Mouse (Mus musculus): ENCODE measurements around the gene Golga4.

The Golga4 gene

DNA sequence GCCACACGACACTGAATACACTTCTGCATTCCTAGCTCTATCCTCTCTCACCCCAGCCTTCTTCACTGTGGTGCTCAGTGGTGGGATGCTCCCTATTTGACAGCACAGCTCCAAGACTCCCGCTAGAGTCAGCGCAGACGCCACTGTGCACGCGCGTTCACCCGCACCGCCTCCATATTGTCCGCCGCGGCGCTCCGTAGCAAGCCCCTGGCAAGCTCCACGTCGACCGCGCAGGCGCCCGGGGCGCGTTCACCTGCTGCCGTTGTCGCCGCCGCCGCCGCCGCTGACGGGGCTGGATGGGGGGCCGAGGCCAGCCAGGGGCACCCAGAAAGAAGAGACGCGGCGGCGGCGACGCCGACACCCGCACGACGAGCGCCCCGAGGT is at the start of gene Golga4:
Gene Golga4, plus strand, starts transcription at position 248 of the 384 bp plus-strand sequence.
- DNase-seq (ENCODE audit: low read depth, low spot score), result peak; percentile 70

DNA sequence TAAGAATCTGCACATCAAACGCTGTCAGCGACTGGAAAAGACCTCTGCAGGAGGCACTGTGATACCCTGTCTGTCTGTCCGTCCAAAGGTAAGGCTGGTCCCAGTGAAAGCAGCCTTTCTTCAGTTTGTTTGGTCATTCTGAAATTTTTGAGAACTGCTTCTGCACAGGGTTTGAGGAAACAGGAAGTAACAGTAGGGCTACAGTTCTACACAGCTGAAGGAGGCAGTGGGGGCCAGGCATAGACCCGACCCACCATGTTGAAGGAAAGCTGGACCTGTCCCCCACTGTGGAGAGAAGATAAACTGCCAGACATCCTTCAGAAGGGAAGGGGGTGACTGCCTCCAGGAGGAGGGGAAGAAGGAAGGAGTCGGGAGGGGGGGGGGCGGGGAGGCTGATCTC is 49.7 kb upstream of the Golga4 start:
- no peak for DNase-seq (ENCODE audit: low read depth, low spot score)

DNA sequence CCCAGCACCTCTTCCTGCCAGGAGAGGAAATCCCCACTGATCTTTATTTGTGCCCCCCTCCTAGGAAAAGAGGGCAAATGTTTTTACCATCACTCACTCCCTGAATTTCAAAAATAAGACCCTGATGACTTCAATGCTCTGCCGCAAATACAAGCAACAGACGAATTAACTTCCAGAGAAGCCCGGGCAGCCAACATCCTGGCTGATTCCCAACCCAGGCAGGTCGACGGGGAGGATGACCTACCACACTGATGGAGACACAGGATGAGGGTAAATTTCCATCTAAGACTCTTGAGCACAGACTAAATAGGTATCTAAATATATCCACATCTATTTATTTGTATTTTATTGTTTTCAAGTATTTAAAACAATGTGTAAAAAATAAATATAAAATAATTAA is 48.0 kb upstream of the Golga4 start:
- no peak for DNase-seq (ENCODE audit: low read depth, low spot score)

DNA sequence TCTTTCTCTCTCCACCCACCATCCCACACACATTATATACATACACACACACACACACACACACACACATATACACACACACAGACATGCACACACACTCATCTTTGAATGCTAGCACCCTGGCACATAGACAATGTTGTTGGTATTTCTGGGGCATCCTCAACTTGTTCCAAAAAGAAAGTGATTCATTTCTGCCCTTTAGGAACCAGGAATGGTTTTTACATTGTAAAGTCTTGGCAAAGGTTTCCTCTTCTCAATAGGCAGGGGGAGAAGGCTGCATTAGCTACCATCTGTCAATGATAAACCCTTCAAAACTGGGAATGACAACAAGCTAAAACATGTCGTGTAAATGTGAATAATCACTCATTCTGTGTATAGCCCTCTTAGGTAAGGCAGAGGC is 42.0 kb upstream of the Golga4 start:
- no peak for DNase-seq (ENCODE audit: low read depth, low spot score)

DNA sequence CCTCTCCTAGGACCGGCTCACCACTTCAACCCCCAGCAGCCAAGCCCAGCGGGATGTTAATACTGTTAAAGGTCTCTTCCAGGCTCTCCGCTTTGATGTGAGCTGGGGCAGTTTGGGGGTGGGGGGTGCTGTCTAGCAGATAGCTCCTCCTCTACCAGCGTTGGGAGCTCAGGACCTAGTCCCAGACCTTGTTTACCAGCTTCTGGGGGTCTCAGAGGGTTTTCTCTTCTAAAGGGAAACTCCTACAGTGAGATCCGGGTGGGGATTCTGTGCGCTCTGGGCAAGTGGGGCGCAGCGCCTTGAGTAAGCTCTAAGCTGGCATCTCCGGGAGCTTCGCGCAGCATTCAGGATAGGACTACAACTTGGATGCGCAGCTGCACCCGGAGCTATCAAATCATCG is 37.8 kb upstream of the Golga4 start:
- DNase-seq (ENCODE audit: low read depth, low spot score), result no peak

DNA sequence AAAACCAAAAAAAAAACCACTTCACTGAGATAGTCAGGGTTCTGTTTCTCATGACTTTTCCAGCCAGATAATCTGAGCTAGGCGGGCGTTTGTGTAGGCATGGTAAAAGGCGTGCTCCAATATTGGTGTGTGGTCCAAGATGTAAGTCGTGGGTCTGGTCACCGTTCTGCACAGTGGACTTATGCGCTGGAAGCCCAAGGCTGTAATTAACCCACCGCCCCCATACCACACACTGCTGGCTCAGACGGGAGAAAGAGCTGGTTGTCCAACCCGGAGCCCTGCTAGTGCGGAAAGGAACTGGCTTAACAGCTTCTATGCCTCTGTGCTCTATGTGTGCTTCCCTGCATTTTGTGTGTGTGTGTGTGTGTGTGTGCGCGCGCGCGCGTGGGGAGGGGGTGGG is 36.8 kb upstream of the Golga4 start:
- DNase-seq (ENCODE audit: low read depth, low spot score), result no peak

DNA sequence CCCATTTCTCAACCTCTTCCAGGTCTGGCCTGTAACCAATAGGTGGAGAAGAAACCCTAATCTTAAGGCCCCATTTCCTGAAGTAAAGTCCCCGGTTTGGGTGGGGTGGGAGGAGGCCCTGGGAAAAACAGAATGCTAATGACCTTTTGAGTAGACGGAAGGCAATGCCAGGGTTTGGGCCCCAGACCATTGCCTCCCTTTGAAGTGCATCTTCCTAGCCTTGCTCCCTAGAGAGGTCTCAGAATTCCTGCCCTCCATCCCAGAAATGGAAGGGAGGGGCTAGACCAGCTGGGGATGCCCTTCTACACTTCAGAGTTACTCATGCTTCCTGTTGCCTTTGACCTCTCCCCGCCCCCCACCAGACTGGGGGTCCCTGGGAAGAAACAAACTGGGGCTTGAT is 34.8 kb upstream of the Golga4 start:
- no peak for DNase-seq (ENCODE audit: low read depth, low spot score)

DNA sequence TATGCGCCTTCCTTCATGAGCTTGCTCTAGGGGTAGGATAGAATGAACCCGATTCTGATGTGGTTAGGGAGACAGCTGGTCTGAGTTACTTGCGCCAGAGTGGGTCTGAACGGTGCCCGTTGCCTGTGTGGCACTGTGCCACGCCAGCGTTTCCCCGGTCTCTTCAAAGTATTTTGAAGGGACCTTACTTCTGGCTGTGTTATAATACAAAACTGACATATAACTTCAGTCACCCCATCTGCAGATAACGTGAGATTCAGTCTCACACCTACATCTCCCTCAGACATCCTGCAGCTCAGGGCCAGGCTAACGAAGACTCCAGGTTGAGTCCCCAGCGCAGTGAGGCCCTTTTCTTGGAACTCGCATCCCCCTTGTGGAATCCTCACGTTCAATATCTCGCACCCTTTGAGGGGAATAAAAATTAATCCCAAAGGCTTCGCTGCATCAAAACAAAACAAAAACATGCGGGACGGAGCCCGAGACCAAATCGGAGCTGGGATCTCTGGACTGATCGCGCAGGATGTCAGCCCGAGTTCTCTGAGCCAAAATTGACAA is 29.8 kb upstream of the Golga4 start:
- no peak for DNase-seq (ENCODE audit: low read depth, low spot score)

DNA sequence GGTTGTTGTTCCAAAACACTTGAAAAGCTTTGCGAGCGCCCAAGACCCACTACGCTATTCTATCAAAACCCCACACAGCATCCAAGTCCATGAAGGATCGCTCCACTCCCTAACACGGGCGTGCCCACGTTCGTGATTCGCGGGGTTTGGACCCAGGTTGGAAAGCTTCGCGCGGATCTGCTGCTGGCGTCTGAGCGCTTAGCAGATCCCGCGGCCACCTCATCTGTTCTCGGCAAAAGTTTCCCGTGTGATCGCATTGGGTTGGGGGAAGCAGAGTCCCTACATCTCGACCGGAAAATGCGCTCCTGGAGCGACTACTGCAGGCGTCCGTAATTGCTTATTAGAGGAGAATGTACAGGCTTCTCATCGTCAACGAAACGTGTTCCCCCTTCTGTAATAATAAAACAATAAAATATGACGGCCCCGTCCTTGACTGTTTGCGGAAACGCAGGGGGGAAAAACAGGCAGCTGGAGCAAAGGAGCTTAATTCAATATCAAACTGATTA is 29.2 kb upstream of the Golga4 start:
- DNase-seq (ENCODE audit: low read depth, low spot score), result no peak

DNA sequence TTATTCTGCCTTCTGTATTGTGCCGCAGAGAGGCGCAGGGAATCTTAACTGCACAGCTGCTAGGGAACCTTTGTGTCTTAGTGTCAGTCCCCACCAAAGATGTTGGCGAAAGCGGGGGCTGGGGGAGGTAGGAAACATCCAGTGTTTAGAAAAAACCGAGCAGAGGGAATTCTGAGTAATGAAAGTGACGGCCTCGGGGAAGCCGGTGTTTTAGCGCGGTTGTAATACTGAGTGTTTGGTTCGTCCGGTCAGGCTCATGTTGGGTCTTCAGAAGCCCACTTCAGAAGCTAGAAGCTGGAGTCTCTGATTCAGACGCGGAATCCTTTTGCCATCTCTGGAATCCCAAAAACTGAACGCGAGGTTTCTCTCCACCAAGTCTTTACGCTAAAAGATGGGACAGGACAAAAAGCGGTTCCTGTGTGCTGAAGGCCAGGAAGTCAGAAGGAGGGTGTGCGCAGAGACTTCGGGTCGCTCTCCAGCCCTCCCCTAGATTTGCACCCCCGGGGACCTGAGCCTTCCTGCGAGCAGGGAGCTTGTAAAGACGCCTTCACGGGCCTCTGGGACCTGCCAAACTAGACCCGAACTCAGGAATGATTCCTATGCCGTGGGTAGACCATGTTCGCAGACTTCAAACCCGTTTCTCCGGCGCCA is 28.7 kb upstream of the Golga4 start:
- no peak for DNase-seq (ENCODE audit: low read depth, low spot score)

DNA sequence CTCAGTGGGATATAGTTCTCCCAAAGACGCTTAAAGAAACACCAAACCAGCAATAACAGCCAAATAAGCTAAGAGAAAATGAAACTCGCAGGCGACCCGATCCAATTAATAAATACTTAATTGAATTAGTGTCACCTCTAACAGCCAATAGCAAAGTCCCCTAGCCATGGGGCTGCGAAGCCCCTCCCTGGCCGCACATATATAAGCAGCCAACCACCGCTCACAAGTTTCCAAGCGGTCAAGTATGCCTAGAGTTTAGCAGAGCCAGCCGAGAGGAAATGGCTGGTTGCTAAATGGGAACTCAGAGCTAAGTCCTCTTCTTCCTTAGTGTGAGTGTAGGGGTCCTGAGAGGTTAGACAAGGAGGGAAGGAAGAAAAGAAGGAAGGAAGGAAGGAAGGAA is 28.1 kb upstream of the Golga4 start, which contains the start of gene Eomes:
Gene Eomes, plus strand, starts transcription at position 252 of the 400 bp plus-strand sequence.
- no peak for DNase-seq (ENCODE audit: low read depth, low spot score)

DNA sequence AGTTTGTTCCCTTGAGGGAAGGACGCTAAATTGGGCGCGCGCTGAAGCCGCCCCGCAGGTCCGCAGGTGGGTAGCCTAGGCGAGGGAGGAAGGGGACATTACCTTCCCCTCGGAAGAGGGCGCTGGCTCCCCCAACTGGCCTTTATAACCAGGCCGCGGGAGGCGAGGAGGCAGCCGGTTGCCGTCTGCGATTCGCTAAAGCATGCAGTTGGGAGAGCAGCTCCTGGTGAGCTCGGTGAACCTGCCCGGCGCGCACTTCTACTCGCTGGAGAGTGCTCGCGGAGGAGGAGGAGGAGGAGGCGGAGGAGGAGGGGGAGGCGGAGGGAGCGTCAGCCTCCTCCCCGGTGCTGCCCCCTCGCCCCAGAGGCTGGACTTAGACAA is 27.6 kb upstream of the Golga4 start:
- no peak for DNase-seq (ENCODE audit: low read depth, low spot score)

DNA sequence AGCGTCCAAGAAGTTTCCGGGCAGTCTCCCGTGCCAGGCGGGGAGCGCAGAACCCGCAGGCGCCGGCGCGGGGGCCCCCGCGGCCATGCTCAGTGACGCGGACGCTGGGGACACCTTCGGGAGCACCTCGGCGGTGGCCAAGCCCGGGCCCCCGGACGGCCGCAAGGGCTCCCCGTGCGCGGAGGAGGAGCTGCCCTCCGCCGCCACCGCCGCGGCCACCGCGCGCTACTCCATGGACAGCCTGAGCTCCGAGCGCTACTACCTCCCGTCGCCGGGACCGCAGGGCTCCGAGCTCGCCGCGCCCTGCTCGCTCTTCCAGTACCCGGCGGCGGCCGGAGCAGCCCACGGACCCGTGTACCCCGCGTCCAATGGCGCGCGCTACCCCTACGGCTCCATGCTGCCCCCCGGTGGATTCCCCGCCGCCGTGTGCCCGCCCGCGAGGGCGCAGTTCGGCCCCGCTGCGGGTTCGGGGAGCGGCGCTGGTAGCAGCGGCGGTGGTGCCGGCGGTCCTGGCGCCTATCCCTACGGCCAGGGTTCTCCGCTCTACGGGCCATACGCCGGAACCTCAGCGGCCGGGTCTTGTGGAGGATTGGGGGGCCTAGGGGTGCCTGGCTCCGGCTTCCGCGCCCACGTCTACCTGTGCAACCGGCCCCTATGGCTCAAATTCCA is 27.1 kb upstream of the Golga4 start:
- no peak for DNase-seq (ENCODE audit: low read depth, low spot score)

DNA sequence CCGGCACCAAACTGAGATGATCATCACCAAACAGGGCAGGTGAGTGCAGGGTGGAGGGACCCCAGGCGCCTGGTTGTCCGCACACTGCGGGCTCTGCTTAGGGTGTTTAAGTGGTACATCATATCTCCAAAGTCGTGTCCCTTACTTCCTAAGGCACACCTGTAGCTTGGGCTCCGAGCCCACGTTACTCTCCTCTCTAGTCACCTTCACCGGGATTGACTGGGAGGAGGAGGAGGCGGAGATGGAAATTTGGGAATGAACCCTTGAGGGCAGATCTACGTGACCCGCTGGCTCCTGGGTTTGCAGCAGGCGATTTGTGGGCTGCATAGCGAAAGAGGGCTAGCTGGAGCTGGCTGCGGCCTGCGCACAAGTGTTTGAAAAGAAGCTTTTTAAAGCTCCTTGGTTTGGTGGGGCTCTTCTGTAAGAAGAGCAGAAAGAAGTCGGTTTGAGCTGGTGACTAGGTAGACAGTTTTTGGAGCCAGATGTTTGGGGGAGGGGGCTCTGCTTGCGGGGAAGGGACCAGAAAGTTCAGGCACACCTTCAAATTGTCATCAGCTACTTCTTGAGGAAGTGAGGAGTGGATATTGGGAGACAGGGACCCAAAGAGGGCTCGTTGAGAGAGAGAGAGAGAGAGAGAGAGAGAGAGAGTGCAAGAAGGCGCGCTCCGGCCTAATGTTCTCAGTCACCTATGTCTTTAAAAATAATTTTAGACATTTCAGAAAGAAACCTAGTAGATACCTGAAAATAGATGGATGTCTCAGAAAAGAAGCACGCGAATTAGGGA is 26.4 kb upstream of the Golga4 start:
- DNase-seq (ENCODE audit: low read depth, low spot score), result no peak

DNA sequence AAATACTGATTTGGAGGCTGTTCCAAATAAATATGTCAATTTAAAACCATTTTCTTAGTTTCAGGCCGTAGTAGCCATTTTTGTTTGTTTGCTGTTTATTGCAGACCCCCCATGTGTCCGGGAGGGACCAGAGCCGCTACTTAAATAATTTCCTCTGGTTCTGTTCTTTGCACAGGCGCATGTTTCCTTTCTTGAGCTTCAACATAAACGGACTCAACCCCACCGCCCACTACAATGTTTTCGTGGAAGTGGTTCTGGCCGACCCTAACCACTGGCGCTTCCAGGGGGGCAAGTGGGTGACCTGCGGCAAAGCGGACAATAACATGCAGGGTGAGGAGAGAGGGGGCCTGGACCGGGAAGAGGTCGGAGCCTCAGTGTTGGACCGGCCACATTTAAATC is 25.8 kb upstream of the Golga4 start:
- no peak for DNase-seq (ENCODE audit: low read depth, low spot score)

DNA sequence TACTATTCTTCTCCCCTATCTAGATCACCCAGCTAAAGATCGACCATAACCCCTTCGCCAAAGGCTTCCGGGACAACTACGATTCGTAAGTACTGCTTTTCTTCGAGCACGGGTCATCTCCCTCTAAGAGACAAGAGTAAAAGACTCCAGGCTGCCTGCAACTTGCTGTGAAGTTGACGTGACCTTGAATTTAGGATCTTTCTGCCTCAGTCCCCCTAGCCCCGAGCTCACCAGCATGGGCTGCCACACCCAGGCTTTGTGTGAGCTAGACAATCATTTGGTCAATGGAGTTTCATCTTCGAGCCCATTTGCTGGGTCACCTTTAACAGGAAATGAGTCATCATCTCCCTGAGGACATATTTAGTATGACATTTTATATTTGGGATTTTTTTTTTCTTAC is 23.9 kb upstream of the Golga4 start:
- DNase-seq (ENCODE audit: low read depth, low spot score), result no peak

DNA sequence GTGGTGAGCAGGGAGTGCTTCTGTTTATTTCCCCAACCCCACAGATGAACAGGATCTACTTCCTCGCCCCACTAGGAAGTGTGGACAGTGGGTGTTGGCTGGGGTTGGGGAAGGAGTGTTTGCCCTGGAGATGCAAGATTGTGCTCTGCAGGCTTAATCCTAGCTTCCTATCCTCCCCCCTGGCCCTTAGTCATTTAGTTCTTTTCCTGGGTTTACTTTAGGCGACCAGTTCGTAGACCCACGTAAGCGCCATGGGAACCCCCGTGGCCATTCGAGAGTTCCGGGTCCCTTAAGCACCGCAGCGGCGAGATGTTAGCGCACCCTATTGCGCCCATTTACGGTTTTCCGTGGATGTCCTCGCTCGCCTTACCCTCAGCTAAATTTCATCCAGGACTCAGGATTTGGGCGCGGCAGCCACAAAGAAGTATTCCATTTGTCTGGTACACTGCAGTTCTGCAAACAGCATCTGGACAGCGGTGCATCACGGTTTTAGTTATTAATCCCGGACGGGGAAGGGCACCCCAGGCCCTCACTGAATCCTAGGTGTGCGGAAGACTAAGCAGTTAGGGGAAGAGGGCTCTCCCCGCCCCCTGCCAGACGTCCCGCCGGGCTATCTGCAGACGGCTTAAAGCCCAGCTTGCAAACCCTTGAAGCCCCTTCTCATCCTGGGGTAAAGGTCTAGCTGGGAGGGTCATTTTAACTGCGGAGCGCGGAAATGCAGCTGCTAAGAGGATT is 19.5 kb upstream of the Golga4 start:
- DNase-seq (ENCODE audit: low read depth, low spot score), result no peak

DNA sequence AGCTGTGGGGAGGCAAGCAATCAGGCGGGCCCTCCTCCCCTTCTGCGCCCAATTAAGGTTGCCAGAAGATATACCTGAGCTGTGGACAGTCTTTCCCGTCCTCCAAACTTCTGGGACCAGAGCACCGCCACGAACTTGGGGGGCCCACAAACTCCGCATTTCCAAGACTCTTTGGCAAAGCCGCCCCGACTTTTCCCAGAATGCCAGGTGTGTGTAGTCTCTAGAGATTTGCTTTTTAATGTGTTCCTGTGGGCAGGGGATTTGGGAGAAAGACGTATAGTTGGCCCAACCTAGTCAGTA is 19.0 kb upstream of the Golga4 start:
- DNase-seq (ENCODE audit: low read depth, low spot score), result no peak

DNA sequence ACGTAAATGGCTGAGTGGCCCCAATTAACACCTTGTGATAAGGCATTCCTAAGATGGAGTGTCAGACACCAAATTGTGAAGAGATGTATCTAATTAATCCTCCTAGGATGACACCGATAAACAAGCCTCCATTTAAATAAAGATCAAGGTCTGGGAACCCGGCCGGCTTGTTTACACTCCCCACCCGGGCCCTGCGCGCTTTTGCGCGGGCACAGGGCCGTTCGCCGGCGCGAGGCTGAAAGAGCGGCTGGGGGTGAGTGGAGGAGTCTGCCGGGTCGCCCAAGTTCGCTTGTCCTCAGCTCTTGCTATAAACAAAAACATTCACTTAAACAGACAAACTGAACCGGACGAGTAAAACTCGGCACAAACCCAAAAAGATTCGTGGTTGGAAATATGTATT is 18.4 kb upstream of the Golga4 start:
- DNase-seq (ENCODE audit: low read depth, low spot score), result no peak

DNA sequence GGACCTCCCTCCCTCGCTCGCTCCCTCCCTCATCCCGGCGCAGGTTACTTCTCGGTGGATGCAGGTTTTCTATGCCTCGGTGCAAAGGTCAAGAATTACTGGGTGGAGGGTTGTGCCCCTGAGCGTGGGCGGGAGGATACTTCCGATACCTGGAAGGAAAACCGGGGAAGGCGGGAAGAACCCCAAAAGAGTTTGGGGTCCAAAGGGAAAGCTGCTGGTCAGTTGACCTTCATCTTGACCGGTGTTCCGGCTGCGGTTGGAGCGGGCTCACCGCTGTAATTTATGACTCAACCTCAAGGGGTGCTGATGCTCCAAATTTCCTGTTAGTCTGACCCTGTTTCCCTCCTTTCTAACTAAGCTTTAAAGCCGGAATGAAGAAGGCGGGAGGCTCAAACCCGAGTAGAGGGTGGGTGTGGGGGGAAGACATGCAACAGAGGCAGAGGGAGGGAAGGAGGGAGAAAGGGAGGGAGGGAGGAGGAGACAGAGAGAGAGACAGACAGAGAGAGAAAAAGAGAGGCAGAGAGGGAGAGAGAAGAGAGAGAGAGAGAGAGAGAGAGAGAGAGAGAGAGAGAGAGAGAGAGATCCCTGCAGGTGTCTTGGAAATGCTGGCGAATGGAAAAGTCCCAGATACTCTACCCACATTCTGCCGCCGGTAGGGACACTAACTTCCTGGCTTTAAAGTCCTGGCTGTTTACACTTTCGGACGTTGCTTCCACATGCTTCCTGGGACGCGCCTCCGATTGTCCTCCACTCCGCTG is 17.8 kb upstream of the Golga4 start:
- no peak for DNase-seq (ENCODE audit: low read depth, low spot score)

DNA sequence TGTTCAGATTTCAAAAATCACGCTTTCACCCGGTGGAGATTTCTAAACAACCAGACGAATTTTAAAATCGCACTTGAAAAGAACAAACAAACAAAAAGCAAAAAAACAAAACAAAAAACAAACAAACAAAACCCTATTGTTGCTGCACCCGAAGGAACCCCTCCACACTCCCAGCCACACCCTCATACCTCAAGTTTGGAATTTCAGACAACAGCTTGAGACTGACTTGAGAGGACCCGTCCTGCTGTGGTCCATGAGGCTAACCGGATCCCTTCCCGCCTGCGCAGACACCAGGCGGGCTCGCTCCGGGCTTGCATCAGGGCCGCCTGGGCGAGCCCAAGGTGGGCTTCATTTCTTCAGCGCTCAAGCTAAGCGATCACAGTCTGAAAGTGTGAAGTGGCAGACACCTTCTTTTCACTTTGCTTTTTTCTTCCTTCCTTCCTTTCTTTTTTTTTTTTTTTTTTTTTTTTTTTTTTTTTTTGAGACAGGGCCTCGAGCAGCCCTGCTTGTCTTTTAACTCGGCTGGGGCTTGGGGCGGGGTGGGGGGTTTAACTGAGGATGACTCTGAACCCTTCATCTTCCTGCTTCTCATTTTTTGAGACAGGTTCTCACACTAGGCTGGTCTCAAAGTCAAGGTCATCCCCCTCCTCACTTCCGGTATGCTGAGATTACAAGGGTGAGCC is 17.0 kb upstream of the Golga4 start:
- DNase-seq (ENCODE audit: low read depth, low spot score), result no peak
